Mouse (Mus musculus) stomach, postnatal 0 days (tissue): ENCODE results near the gene Socs2. TPM values are rescaled to one million over a fixed set of nuclear protein-coding genes. Genes with fewer than 3 reads are reported as not detected.

Experiments used
- ATAC-seq: fragments of 200-750 bp; cut with Nextera tagmentation; 2 replicates; pipeline ENCODE4 v1.8.0; 2017; ENCODE audit not compliant: low FRiP score, low TSS enrichment
- DNase-seq: peaks from one replicate; pipeline ENCODE4 v3.0.0-alpha.2; 2016; ENCODE audit warnings: low spot score
- H3K27ac ChIP-seq: fragments of 300-500 bp; sonication (generic); replicated peaks from 2 replicates; pipeline ENCODE4 v1.5.1; 2014; ENCODE audit warnings: mild to moderate bottlenecking, control low read depth
- H3K27me3 ChIP-seq: fragments of 300-500 bp; sonication (generic); 2 replicates; pipeline ENCODE4 v1.6.1; 2014; ENCODE audit warnings: low read length; ENCODE audit not compliant: control insufficient read depth, insufficient read depth
- H3K36me3 ChIP-seq: fragments of 300-500 bp; sonication (generic); 2 replicates; pipeline ENCODE4 v1.6.1; 2014; ENCODE audit warnings: low read length, mixed read lengths; ENCODE audit not compliant: control insufficient read depth, insufficient read depth
- H3K4me1 ChIP-seq: fragments of 300-500 bp; sonication (generic); replicated peaks from 2 replicates; pipeline ENCODE4 v1.6.1; 2014; ENCODE audit warnings: antibody characterized with exemption; ENCODE audit not compliant: control insufficient read depth, insufficient read depth
- H3K4me2 ChIP-seq: fragments of 300-500 bp; sonication (generic); replicated peaks from 2 replicates; pipeline ENCODE4 v1.6.1; 2014; ENCODE audit warnings: low read depth, mild to moderate bottlenecking, control low read depth, moderate library complexity
- H3K4me3 ChIP-seq: fragments of 300-500 bp; sonication (generic); 2 replicates; pipeline ENCODE4 v1.5.1; 2014; ENCODE audit warnings: low read depth, low read length, control low read depth
- H3K9ac ChIP-seq: fragments of 300-500 bp; sonication (generic); 2 replicates; pipeline ENCODE4 v1.6.1; 2014; ENCODE audit warnings: mild to moderate bottlenecking, low read length, control low read depth, mixed read lengths
- H3K9me3 ChIP-seq: fragments of 300-500 bp; sonication (generic); 2 replicates; pipeline ENCODE4 v1.6.1; 2016; ENCODE audit warnings: low read length; ENCODE audit not compliant: control insufficient read depth
- CTCF ChIP-seq: IDR thresholded peaks from 2 replicates; pipeline ENCODE4 v1.5.1; 2016; ENCODE audit warnings: antibody characterized with exemption, low read depth, mild to moderate bottlenecking, moderate library complexity
- EP300 ChIP-seq: optimal IDR thresholded peaks from 2 replicates; pipeline ENCODE3; 2016; ENCODE audit warnings: antibody characterized with exemption
- WGBS: fragments of 180-500 bp; shearing (Covaris S2); extraction: QIAGEN DNeasy Blood & Tissue Kit; methylation state at CpG from one replicate; pipeline ENCODE4 v1.1.7; 2014; 5-methylcytosine and 5-hydroxymethylcytosine counted together
- polyA plus RNA-seq: library from polyadenylated mRNA; unstranded; fragments of >200 nt; fragmentation: Nextera tagmentation; extraction: Ambion mirVana; gene quantifications from 2 replicates; pipeline ENCODE4 v1.2.1, GENCODE M21; 2015

The Socs2 gene
- polyA plus RNA-seq, 1 experiment from 2014 or later: 92.3 TPM

- Histone ChIP-seq H3K36me3 (no peaks in the 10 kb centered on the region), H3K4me2 (no peak overlapping the region), H3K9me3 (no peaks in the 10 kb centered on the region), H3K4me1 (no peaks in the 10 kb centered on the region), H3K27me3 (no peaks in the 10 kb centered on the region), H3K4me3 (no peak overlapping the region), H3K9ac (no peak overlapping the region), H3K27ac (peak overlapping the region; percentile 31; the same call in 1 of the 2 replicates)
- WGBS: 58% methylated on average over 9 of the region's 9 CpGs
- TF ChIP-seq CTCF (no peak), EP300 (peak; percentile 65)
- ATAC-seq (peak; percentile 94), DNase-seq (peak; percentile 61)
Measured at GRCm38 (mm10) chr10:95458050-95458806, 41.2 kb upstream of the Socs2 start.

DNA sequence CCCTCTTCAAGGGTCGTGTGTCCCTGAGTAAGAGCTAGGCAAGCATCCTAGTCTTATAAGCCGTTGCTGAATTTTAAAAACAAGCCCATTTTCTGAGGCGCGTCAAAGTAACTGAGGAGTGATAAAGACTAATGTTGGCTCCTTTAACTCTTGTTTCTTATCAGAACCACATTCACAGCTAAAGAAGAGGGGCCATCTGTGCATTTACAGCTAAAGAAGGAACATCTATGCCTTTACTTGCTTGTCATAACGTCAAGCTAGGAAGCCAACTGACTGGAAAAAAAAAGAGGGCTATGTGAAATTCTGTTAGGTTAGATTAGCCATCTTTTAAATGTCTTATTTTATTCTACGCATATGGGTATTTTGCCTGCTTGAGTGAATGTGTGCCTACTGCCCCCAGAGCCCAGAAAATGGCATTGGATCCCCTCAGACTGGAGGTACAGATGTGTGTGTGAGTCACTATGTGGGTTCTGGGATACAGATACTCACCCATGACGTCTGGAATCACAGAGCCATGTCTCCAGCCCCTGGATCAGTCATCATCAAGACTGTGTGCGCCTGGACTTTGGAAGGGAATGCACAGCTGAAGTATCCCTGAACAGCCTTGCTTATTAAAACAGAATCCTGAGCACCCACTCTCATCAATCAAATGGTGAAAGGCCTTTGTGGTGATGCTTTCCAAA, 40.5 kb upstream of the Socs2 start:
- TF ChIP-seq EP300: no peak
- TF ChIP-seq CTCF: no peak
- no peak overlapping the region for H3K4me2 ChIP-seq
- peak overlapping the region; percentile 31; the same call in 1 of the 2 replicates for H3K27ac ChIP-seq
- no peak overlapping the region for H3K9ac ChIP-seq
- WGBS: 79% methylated on average over 8 of the region's 8 CpGs
- ATAC-seq (peak; percentile 24; the same call in 1 of the 2 replicates), DNase-seq (no peak)
- no peaks in the 10 kb centered on the region for H3K4me1 ChIP-seq
- H3K27me3 ChIP-seq: no peaks in the 10 kb centered on the region
- no peaks in the 10 kb centered on the region for H3K9me3 ChIP-seq
- H3K36me3 ChIP-seq: no peaks in the 10 kb centered on the region
- no peak overlapping the region for H3K4me3 ChIP-seq

- TF ChIP-seq EP300: no peak
- no peak for TF ChIP-seq CTCF
- Histone ChIP-seq H3K9me3 (no peaks in the 10 kb centered on the region), H3K27ac (no peak overlapping the region), H3K4me3 (no peak overlapping the region), H3K4me1 (no peaks in the 10 kb centered on the region), H3K36me3 (no peaks in the 10 kb centered on the region), H3K4me2 (no peak overlapping the region), H3K9ac (no peak overlapping the region), H3K27me3 (no peaks in the 10 kb centered on the region)
- 49% methylated on average over 2 of the region's 2 CpGs for WGBS
- ATAC-seq (no peak), DNase-seq (no peak)
Measured at GRCm38 (mm10) chr10:95456103-95456502, 39.1 kb upstream of the Socs2 start.

DNA sequence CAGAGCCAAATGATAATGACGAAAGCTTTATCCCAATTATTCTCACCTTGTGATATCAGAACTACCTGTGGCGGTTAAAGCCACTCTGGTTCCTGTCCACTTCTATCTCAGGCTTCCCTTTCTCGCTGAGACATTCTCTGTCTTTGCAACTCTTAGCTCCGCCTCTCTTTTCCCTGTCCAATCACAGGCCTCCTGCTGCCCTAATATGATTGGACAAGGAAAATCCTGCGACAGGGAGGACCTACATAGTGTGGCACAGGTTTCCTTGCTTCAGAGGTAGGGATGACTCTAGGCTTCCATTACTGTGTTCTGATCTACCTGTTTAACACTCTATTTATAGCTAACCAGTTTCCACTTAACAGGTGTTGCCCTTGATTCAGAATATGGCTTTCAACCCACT, 36.3 kb upstream of the Socs2 start:
- H3K27ac ChIP-seq: no peak overlapping the region
- H3K36me3 ChIP-seq: no peaks in the 10 kb centered on the region
- TF ChIP-seq CTCF (no peak), EP300 (no peak)
- no peak overlapping the region for H3K4me2 ChIP-seq
- DNase-seq (no peak), ATAC-seq (no peak)
- no peak overlapping the region for H3K4me3 ChIP-seq
- no peak overlapping the region for H3K9ac ChIP-seq
- H3K4me1 ChIP-seq: no peaks in the 10 kb centered on the region
- 86% methylated on average over 5 of the region's 5 CpGs for WGBS
- no peaks in the 10 kb centered on the region for H3K9me3 ChIP-seq
- H3K27me3 ChIP-seq: no peaks in the 10 kb centered on the region

DNA sequence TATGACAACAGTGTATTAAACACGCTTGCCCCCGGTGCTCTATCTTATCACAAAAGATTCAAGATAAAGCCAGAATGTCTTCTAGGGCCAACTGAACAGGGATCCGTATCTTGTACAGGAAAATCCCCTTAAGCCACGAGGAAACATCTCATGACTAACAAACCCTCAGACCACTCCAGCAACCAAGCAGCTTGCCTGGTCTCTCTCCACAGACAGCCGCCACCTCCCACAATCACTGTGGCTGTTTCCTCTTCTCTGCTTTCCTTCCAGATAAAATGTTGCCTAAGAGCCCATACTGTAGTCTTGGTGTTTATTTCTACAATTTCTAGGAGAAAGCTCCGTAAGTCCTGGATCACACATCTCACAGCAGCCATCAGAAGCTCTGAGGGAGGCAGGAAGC, 32.1 kb upstream of the Socs2 start:
- TF ChIP-seq CTCF (no peak), EP300 (no peak)
- 58% methylated on average over 6 of the region's 6 CpGs for WGBS
- Histone ChIP-seq H3K4me2 (no peak overlapping the region), H3K27me3 (no peaks in the 10 kb centered on the region), H3K9me3 (no peaks in the 10 kb centered on the region), H3K4me3 (no peak overlapping the region), H3K4me1 (no peaks in the 10 kb centered on the region), H3K27ac (no peak overlapping the region), H3K9ac (no peak overlapping the region), H3K36me3 (no peaks in the 10 kb centered on the region)
- DNase-seq (no peak), ATAC-seq (no peak)

- TF ChIP-seq CTCF (no peak), EP300 (no peak)
- 86% methylated on average over 16 of the region's 16 CpGs for WGBS
- H3K9ac ChIP-seq: no peak overlapping the region
- no peak overlapping the region for H3K4me3 ChIP-seq
- DNase-seq: no peak
- H3K4me1 ChIP-seq: no peaks in the 10 kb centered on the region
- H3K27me3 ChIP-seq: no peaks in the 10 kb centered on the region
- no peak overlapping the region for H3K4me2 ChIP-seq
- H3K27ac ChIP-seq: no peak overlapping the region
- H3K36me3 ChIP-seq: no peaks in the 10 kb centered on the region
- H3K9me3 ChIP-seq: no peaks in the 10 kb centered on the region
- ATAC-seq: no peak
Measured at GRCm38 (mm10) chr10:95447954-95448353, 31.0 kb upstream of the Socs2 start.
